ENCODE assay signal across 15 mouse cellular contexts in the genomic region with DNA sequence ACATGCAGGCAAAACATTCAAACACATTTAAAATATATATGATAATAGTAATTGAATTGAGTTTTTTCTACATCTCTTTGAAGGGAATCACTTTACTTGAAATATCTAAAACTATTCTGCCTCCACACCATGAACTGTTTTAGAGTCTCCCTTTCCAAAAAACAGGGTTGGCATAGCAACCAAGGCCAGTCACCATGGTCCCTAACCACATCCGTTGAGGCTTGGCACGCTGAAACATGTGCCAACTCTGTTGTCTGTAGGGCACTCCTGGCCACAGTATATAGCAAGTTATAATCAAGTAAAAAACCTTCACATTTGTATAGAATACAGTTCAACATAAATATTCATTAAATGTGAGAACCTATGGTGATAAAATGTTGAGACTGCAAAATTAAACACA. TPM values are rescaled to one million over a fixed set of nuclear protein-coding genes. Genes with fewer than 3 reads are reported as not detected.
DNase-seq lines count a peak whose midpoint lies in the region; ATAC-seq and TF ChIP-seq lines count a peak whose summit lies in the region.
"Had no signal": no experiment of that assay in that cellular context is flagged by ENCODE, and none has a peak within 500 bp of the region (broad histone marks: within the 10 kb centered on the region; RNA-seq: fewer than 3 reads in every experiment).

No protein-coding gene starts in this region.

- no peak for TF ChIP-seq CTCF in liver, postnatal 0 days (IDR thresholded peaks at IDR 0.05; ENCODE audit: low read depth)

- H3K36me3 ChIP-seq in heart, embryonic 12.5 days = no peaks in the 10 kb centered on the region
- no peaks in the 10 kb centered on the region for H3K36me3 ChIP-seq in liver, postnatal 0 days (replicated peaks; ENCODE audit: insufficient read depth, low read length)
- H3K36me3 ChIP-seq: embryonic facial prominence, embryonic 15.5 days; hindbrain, embryonic 10.5 days; limb, embryonic 10.5 days had no signal

- no peak for TF ChIP-seq EP300 in liver, postnatal 0 days (IDR thresholded peaks at IDR 0.05; ENCODE audit: low read depth)

- H3K27ac ChIP-seq in heart, embryonic 12.5 days (ENCODE audit: poor library complexity, severe bottlenecking) = no peak overlapping the region
- H3K27ac ChIP-seq in liver, postnatal 0 days (ENCODE audit: low read depth) = no peak overlapping the region
- H3K27ac ChIP-seq: embryonic facial prominence, embryonic 15.5 days; hindbrain, embryonic 10.5 days; limb, embryonic 10.5 days had no signal

- H3K9me3 ChIP-seq in heart, embryonic 12.5 days (replicated peaks) = no peaks in the 10 kb centered on the region
- no peaks in the 10 kb centered on the region for H3K9me3 ChIP-seq in liver, postnatal 0 days (ENCODE audit: low read length)
- H3K9me3 ChIP-seq: embryonic facial prominence, embryonic 15.5 days; hindbrain, embryonic 10.5 days; limb, embryonic 10.5 days had no signal

- peaks cover 59% of the 10 kb centered on the region for H3K4me1 ChIP-seq in heart, embryonic 12.5 days (replicated peaks)
- H3K4me1 ChIP-seq in liver, postnatal 0 days (ENCODE audit: insufficient read depth) = peaks cover 10% of the 10 kb centered on the region; the same call in 1 of the 2 replicates

- DNase-seq in heart, adult 11 months = peak; percentile 75
- peak; percentile 83 for DNase-seq in CD4-positive helper T cell, adult 2 months (ENCODE audit: low read depth, low spot score)
- peak; percentile 42 to 73 for DNase-seq in thymus, adult 18-20 months
- DNase-seq in kidney, adult 18-20 months = no peak
- no peak for DNase-seq in liver, postnatal 0 days
- DNase-seq in heart, adult 8-10 months (ENCODE audit: low spot score) = no peak
- DNase-seq: cerebellum, adult 2 months; kidney, postnatal 4 days; lung, adult 2 months; right cerebral cortex, postnatal 4 days had no signal

- no peaks in the 10 kb centered on the region for H3K27me3 ChIP-seq in heart, embryonic 12.5 days (replicated peaks)
- no peaks in the 10 kb centered on the region for H3K27me3 ChIP-seq in liver, postnatal 0 days (ENCODE audit: insufficient read depth, low read length)
- H3K27me3 ChIP-seq: embryonic facial prominence, embryonic 15.5 days had no signal

- H3K4me3 ChIP-seq in heart, embryonic 12.5 days = no peak overlapping the region
- no peak overlapping the region for H3K4me3 ChIP-seq in liver, postnatal 0 days (ENCODE audit: low read depth, low read length)
- H3K4me3 ChIP-seq: embryonic facial prominence, embryonic 15.5 days; hindbrain, embryonic 10.5 days; limb, embryonic 10.5 days had no signal

- no peak overlapping the region for H3K9ac ChIP-seq in heart, embryonic 12.5 days
- no peak overlapping the region for H3K9ac ChIP-seq in liver, postnatal 0 days (replicated peaks)
- H3K9ac ChIP-seq: embryonic facial prominence, embryonic 15.5 days had no signal

- H3K4me2 ChIP-seq in heart, embryonic 12.5 days = no peak overlapping the region
- no peak overlapping the region for H3K4me2 ChIP-seq in liver, postnatal 0 days (ENCODE audit: low read depth, low read length)
- H3K4me2 ChIP-seq: embryonic facial prominence, embryonic 15.5 days had no signal

- ATAC-seq in heart, embryonic 12.5 days (ENCODE audit: insufficient number of reproducible peaks, low FRiP score) = no peak
- peak; percentile 90 to 96 for ATAC-seq in hematopoietic stem cell, adult 5-6 weeks (replicated peaks in 1 of 2; ENCODE audit: insufficient read depth in 1 of 2, low FRiP score in 2 of 2, low TSS enrichment in 1 of 2, low read depth in 1 of 2, poor library complexity in 2 of 2, severe bottlenecking in 2 of 2)
- ATAC-seq in liver, postnatal 0 days = no peak

- 92% methylated on average over 2 of the region's 2 CpGs for WGBS in heart, embryonic 12.5 days
- WGBS in liver, postnatal 0 days (ENCODE audit: insufficient replicate concordance) = 71% methylated on average over 2 of the region's 2 CpGs

RNA-seq across cellular contexts. Expression of a gene that starts 12.3 kb away (rescaled TPM):
- polyA plus RNA-seq in heart, embryonic 12.5 days (2016; fragmentation: Nextera tagmentation; extraction: Ambion mirVana) = 7.3 and 7.6 TPM in 2 replicates
- 6.7 and 6.9 TPM in 2 replicates for total RNA-seq in hematopoietic stem cell, adult 5-6 weeks (2017)
- 3.9 and 4.5 TPM in 2 replicates for polyA plus RNA-seq in liver, postnatal 0 days (2015; fragmentation: Nextera tagmentation; extraction: Ambion mirVana)
- 1 to 10 TPM; 6.2 to 8.4 (median 7.7) TPM for total RNA-seq in heart, adult 8-10 months (2022)

Comparison
In these comparisons a context has a peak if more than half of its experiments do, and no peak if none do; other contexts are left out.
1. DNase-seq: peak in heart, adult 11 months (single experiment), CD4-positive helper T cell, adult 2 months (single experiment) and thymus, adult 18-20 months (2 of 2); none in kidney, adult 18-20 months (single experiment), liver, postnatal 0 days (single experiment) and heart, adult 8-10 months (single experiment).
2. ATAC-seq: peak in hematopoietic stem cell, adult 5-6 weeks (2 of 2); none in heart, embryonic 12.5 days (single experiment) and liver, postnatal 0 days (single experiment).